Mouse (Mus musculus) stomach, postnatal 0 days (tissue): ENCODE results near the gene Defb45. TPM values are rescaled to one million over a fixed set of nuclear protein-coding genes. Genes with fewer than 3 reads are reported as not detected.

Source experiments
- ATAC-seq: fragments of 200-750 bp; cut with Nextera tagmentation; 2 replicates; pipeline ENCODE4 v1.8.0; 2017; ENCODE audit not compliant: low FRiP score, low TSS enrichment
- DNase-seq: peaks from one replicate; pipeline ENCODE4 v3.0.0-alpha.2; 2016; ENCODE audit warnings: low spot score
- H3K27ac ChIP-seq: fragments of 300-500 bp; sonication (generic); replicated peaks from 2 replicates; pipeline ENCODE4 v1.5.1; 2014; ENCODE audit warnings: mild to moderate bottlenecking, control low read depth
- H3K27me3 ChIP-seq: fragments of 300-500 bp; sonication (generic); 2 replicates; pipeline ENCODE4 v1.6.1; 2014; ENCODE audit warnings: low read length; ENCODE audit not compliant: control insufficient read depth, insufficient read depth
- H3K36me3 ChIP-seq: fragments of 300-500 bp; sonication (generic); 2 replicates; pipeline ENCODE4 v1.6.1; 2014; ENCODE audit warnings: low read length, mixed read lengths; ENCODE audit not compliant: control insufficient read depth, insufficient read depth
- H3K4me1 ChIP-seq: fragments of 300-500 bp; sonication (generic); replicated peaks from 2 replicates; pipeline ENCODE4 v1.6.1; 2014; ENCODE audit warnings: antibody characterized with exemption; ENCODE audit not compliant: control insufficient read depth, insufficient read depth
- H3K4me2 ChIP-seq: fragments of 300-500 bp; sonication (generic); replicated peaks from 2 replicates; pipeline ENCODE4 v1.6.1; 2014; ENCODE audit warnings: low read depth, mild to moderate bottlenecking, control low read depth, moderate library complexity
- H3K4me3 ChIP-seq: fragments of 300-500 bp; sonication (generic); 2 replicates; pipeline ENCODE4 v1.5.1; 2014; ENCODE audit warnings: low read depth, low read length, control low read depth
- H3K9ac ChIP-seq: fragments of 300-500 bp; sonication (generic); 2 replicates; pipeline ENCODE4 v1.6.1; 2014; ENCODE audit warnings: mild to moderate bottlenecking, low read length, control low read depth, mixed read lengths
- H3K9me3 ChIP-seq: fragments of 300-500 bp; sonication (generic); 2 replicates; pipeline ENCODE4 v1.6.1; 2016; ENCODE audit warnings: low read length; ENCODE audit not compliant: control insufficient read depth
- CTCF ChIP-seq: IDR thresholded peaks from 2 replicates; pipeline ENCODE4 v1.5.1; 2016; ENCODE audit warnings: antibody characterized with exemption, low read depth, mild to moderate bottlenecking, moderate library complexity
- EP300 ChIP-seq: optimal IDR thresholded peaks from 2 replicates; pipeline ENCODE3; 2016; ENCODE audit warnings: antibody characterized with exemption
- WGBS: fragments of 180-500 bp; shearing (Covaris S2); extraction: QIAGEN DNeasy Blood & Tissue Kit; methylation state at CpG from one replicate; pipeline ENCODE4 v1.1.7; 2014; 5-methylcytosine and 5-hydroxymethylcytosine counted together
- polyA plus RNA-seq: library from polyadenylated mRNA; unstranded; fragments of >200 nt; fragmentation: Nextera tagmentation; extraction: Ambion mirVana; gene quantifications from 2 replicates; pipeline ENCODE4 v1.2.1, GENCODE M21; 2015

Defb45 gene
- polyA plus RNA-seq, 1 experiment from 2014 or later = not detected

DNA sequence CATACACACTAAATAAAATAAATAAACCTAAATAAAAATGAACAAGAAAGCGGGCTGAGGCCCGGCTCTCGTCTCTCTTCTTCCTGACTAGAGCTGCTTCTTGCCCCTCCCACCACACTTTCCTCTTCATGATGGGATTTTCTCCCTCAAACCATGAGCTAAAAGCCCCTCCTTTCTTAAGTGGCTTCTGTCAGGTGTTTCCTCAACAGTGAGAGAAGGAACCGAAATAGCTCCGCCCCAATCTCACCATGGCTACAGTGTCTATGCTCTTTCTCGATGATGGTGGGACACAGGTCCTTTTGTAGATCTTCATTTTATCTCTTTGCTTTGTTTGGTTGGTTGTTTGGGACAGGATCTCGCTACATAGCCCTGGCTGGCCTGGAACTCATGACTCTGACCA lies 42.5 kb downstream of the Defb45 start:
- WGBS = 84% methylated on average over 7 of the region's 7 CpGs
- Histone ChIP-seq H3K36me3 (no peaks in the 10 kb centered on the region), H3K9ac (no peak overlapping the region), H3K4me2 (no peak overlapping the region), H3K27me3 (no peaks in the 10 kb centered on the region), H3K27ac (no peak overlapping the region), H3K4me1 (no peaks in the 10 kb centered on the region), H3K4me3 (no peak overlapping the region), H3K9me3 (no peaks in the 10 kb centered on the region)
- TF ChIP-seq EP300 = no peak
- TF ChIP-seq CTCF = no peak
- ATAC-seq (no peak), DNase-seq (no peak)

DNA sequence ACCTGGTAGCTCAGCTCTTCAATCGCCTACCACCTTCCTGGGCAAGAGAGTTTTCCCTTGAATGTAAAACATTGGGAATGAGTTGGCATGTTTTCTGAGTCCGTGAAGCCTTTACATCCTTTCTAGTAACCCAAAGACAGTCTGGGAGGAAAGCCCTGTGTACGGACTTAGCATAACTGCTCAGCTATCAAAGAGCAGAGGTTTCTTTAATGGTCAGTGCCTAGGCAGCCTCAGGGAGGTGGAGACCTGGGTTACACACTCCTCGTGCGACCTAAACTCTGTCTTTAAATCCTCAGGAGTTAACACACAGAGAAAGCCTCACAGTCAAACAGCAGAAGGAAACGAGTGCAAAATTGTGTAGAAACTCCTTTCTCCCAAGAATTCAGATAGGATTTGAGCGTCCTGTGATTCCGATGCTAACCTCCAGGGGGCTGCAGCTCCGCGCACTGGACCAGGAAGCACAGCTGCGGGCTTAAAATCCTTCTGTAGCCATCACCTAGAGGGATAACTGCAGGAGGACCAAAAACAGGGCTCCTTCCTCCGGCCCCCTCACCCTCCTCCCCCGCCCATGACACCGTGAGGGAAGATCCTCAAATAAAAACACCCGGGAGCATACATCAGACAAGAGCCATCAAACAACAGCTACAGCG lies 45.3 kb downstream of the Defb45 start:
- WGBS = 10% methylated on average over 16 of the region's 16 CpGs
- H3K4me3 ChIP-seq = no peak overlapping the region
- H3K27me3 ChIP-seq = no peaks in the 10 kb centered on the region
- H3K36me3 ChIP-seq = no peaks in the 10 kb centered on the region
- TF ChIP-seq EP300 (no peak), CTCF (peak; percentile 84)
- H3K4me1 ChIP-seq = no peaks in the 10 kb centered on the region
- ATAC-seq (peak; percentile 65; the same call in 1 of the 2 replicates), DNase-seq (peak; percentile 66)
- no peak overlapping the region for H3K27ac ChIP-seq
- H3K9me3 ChIP-seq = no peaks in the 10 kb centered on the region
- H3K4me2 ChIP-seq = peak overlapping the region; percentile 40
- H3K9ac ChIP-seq = no peak overlapping the region

- no peak for TF ChIP-seq CTCF
- TF ChIP-seq EP300 = no peak
- H3K27me3 ChIP-seq = no peaks in the 10 kb centered on the region
- H3K27ac ChIP-seq = no peak overlapping the region
- H3K4me1 ChIP-seq = no peaks in the 10 kb centered on the region
- H3K4me2 ChIP-seq = no peak overlapping the region
- H3K36me3 ChIP-seq = no peaks in the 10 kb centered on the region
- ATAC-seq (no peak), DNase-seq (no peak)
- no peaks in the 10 kb centered on the region for H3K9me3 ChIP-seq
- no peak overlapping the region for H3K9ac ChIP-seq
- WGBS = 35% methylated on average over 5 of the region's 5 CpGs
- no peak overlapping the region for H3K4me3 ChIP-seq
These were observed 51.1 kb downstream of the Defb45 start for GRCm38 (mm10) chr2:152548124-152548523.

DNA sequence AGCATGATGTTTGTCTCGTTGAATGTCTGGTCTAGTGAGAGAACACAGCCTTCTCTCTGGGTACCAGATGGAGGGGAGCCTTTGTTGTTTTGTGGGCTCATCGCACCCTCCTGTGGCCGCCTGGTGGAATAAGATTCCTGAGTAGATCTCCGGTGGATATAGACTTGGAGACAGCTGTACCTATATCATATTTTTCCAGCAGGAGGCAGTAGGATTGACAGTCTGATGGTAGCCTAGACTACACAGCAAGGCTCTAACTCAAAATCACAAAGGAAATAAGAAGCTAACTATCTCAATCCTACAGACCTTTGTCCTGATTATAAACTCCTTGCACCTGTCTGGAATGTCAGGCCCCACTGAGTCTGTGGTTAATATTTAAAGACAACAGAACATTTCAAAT lies 54.5 kb downstream of the Defb45 start:
- ATAC-seq (0 out of 2 replicates have a peak, but pooled peaks have one; percentile 38), DNase-seq (peak; percentile 18)
- WGBS = 14% methylated on average over 4 of the region's 4 CpGs

GRCm38 (mm10) chr2:152543478-152543877 lies 55.7 kb downstream of the Defb45 start:
- Histone ChIP-seq H3K27me3 (no peaks in the 10 kb centered on the region), H3K4me1 (no peaks in the 10 kb centered on the region), H3K36me3 (no peaks in the 10 kb centered on the region), H3K9ac (no peak overlapping the region), H3K9me3 (no peaks in the 10 kb centered on the region), H3K27ac (no peak overlapping the region), H3K4me2 (no peak overlapping the region), H3K4me3 (no peak overlapping the region)
- no peak for TF ChIP-seq EP300
- TF ChIP-seq CTCF = no peak
- DNase-seq = no peak
- WGBS = 58% methylated on average over 4 of the region's 4 CpGs
- no peak for ATAC-seq

More for the DNA sequence above, 54.5 kb downstream of the Defb45 start:
- peak; percentile 79 for TF ChIP-seq CTCF
- no peak for TF ChIP-seq EP300
- no peak overlapping the region for H3K4me3 ChIP-seq
- no peak overlapping the region for H3K27ac ChIP-seq
- H3K36me3 ChIP-seq = no peaks in the 10 kb centered on the region
- H3K27me3 ChIP-seq = no peaks in the 10 kb centered on the region
- H3K4me2 ChIP-seq = no peak overlapping the region
- H3K9me3 ChIP-seq = no peaks in the 10 kb centered on the region
- no peaks in the 10 kb centered on the region for H3K4me1 ChIP-seq
- no peak overlapping the region for H3K9ac ChIP-seq

Other genes starting within 250 kb of the Defb45 start
- gene Nrsn2, start 222.8 kb downstream of the Defb45 start, polyA plus RNA-seq = 1.1 and 1.5 TPM in 2 replicates
- 2.7 and 3.0 TPM in 2 replicates for gene Sox12, start 201.3 kb downstream of the Defb45 start, polyA plus RNA-seq
- 14.8 and 15.6 TPM in 2 replicates for gene Zcchc3, start 184.4 kb downstream of the Defb45 start, polyA plus RNA-seq
- gene 6820408C15Rik, start 183.8 kb downstream of the Defb45 start, polyA plus RNA-seq = 0.38 TPM in 2 replicates
- gene Defb23, start 134.8 kb downstream of the Defb45 start, polyA plus RNA-seq = not detected in 2 replicates
- gene Defb20, start 122.3 kb downstream of the Defb45 start, polyA plus RNA-seq = not detected in 2 replicates
- gene Defb22, start 109.3 kb downstream of the Defb45 start, polyA plus RNA-seq = not detected in 2 replicates
- gene Defb26, start 87.7 kb downstream of the Defb45 start, polyA plus RNA-seq = not detected in 2 replicates
- gene Defb28, start 81.1 kb downstream of the Defb45 start, polyA plus RNA-seq = not detected in 2 replicates
- not detected in 2 replicates for gene Defb29, start 59.3 kb downstream of the Defb45 start, polyA plus RNA-seq
- gene Gm17416, start 30.1 kb downstream of the Defb45 start, polyA plus RNA-seq = not detected in 2 replicates
- gene Defb21, start 26.7 kb downstream of the Defb45 start, polyA plus RNA-seq = not detected in 2 replicates
- gene Defb19, start 19.1 kb downstream of the Defb45 start, polyA plus RNA-seq = not detected in 2 replicates
- 0.23 TPM in 1 of 2 replicates, not detected in the other for gene Defb36, start 4.9 kb upstream of the Defb45 start, polyA plus RNA-seq
- gene Defb25, start 23.7 kb upstream of the Defb45 start, polyA plus RNA-seq = 0.73 and 1.7 TPM in 2 replicates
- 17.2 and 19.7 TPM in 2 replicates for gene Rem1, start 27.6 kb upstream of the Defb45 start, polyA plus RNA-seq
- gene H13, start 70.1 kb upstream of the Defb45 start, polyA plus RNA-seq = 110 and 121 TPM in 2 replicates
- 22.9 and 23.4 TPM in 2 replicates for gene Mcts2, start 87.6 kb upstream of the Defb45 start, polyA plus RNA-seq
- 191 and 228 TPM in 2 replicates for gene Id1, start 136.9 kb upstream of the Defb45 start, polyA plus RNA-seq
- 9.8 and 10.6 TPM in 2 replicates for gene Cox4i2, start 154.8 kb upstream of the Defb45 start, polyA plus RNA-seq
- 45.6 and 48.7 TPM in 2 replicates for gene Bcl2l1, start 232.3 kb upstream of the Defb45 start, polyA plus RNA-seq
- 14.0 and 17.7 TPM in 2 replicates for gene Tpx2, start 248.6 kb upstream of the Defb45 start, polyA plus RNA-seq